Mouse (Mus musculus): Measurements from ENCODE around the gene Col27a1. TPM values are rescaled to one million over a fixed set of nuclear protein-coding genes. Genes with fewer than 3 reads are reported as not detected.

Col27a1 gene
- total RNA-seq, 1 experiment from 2014 or later, result 8.1 TPM

DNA sequence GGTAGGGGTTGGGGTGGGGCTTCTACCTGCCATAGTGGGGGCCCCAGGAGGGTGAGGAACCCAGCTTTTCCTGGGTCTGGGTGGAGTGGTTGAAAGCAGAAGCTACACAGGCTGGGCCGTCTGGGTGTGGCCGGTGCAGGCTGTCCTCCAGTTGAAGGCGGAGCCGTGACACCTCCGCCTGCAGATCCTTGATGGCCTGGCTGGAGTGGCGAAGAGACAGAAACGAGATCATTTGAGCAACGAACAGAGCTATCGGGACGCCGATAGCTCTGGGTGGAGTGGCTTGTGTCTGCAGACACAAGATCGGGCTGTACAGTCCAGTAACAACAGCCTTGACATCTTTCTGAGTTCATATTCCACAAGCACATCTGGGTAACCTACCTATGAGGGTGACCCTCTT lies 160.5 kb downstream of the Col27a1 start:
- no peak for DNase-seq

- no peak for DNase-seq
These were observed 161.6 kb downstream of the Col27a1 start for GRCm38 (mm10) chr4:63375367-63375766.

GRCm38 (mm10) chr4:63377483-63377882 lies 163.7 kb downstream of the Col27a1 start:
- no peak for DNase-seq

DNA sequence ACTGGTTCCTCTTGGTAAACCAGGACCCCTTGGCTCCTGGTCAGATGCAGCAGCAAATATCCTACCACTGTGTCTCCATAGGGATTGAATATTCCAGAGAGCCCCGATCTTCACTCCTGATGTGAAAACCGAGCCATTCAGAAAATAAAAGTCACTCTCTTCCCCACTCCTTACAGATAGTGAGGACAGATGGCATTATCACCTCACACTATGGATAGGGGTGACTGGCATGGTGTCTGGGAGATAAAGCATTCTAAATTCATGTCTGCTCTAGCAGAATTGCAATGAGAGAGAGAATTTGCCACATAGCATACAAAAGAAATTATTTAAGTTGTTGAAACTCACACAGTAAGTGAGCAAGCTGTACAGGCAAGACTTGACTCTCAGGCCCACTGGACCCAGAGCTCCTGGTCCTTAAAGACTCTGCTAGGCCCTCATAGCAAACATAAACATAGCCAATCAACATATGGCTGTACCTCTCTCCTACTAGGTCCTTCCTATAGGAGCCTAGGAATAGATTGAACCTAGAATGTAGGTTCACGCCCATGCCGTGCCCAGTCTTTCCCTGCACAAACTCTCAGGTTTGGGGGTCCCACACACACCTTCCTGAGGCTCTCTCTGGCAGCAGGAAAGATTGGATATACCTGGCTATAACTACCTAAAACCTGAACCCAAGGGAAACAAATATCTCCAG lies 169.0 kb downstream of the Col27a1 start:
- DNase-seq, result no peak

DNA sequence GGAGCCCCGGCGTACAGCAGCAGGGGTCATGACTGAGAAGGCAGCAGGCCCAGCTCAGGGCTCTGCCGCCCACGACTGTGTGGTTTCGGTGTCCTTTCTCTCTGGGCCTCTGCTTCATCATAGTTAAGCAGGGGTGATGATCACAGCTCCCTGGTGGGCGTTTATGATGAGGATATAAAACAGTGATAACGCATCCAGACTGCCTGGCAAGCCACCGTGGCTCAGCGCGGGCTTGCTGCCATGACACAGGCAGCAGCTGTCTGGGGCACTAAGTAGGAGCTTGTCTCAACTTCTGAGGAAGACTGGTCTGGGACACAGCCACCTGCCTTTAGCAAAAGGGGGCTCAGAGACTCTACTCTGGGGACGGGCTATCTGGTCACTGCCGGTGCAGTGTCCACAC lies 169.7 kb downstream of the Col27a1 start:
- DNase-seq, result no peak

- DNase-seq, result no peak
These were observed 170.5 kb downstream of the Col27a1 start for GRCm38 (mm10) chr4:63384262-63384661.

Small RNA genes within 50 kb of the gene (microRNA-seq; reads per million reads assigned to microRNA genes)
- gene Mir455, result 1,323 to 2,838 reads per million in 2 experiments

Other genes with a start within 250 kb of the Col27a1 start
- 6.5 and 7.7 TPM in 2 replicates for gene Zfp618, start 248.4 kb upstream of the Col27a1 start, total RNA-seq (2021)
- 16.0 and 316 TPM in 2 replicates for gene Ambp, start 59.2 kb upstream of the Col27a1 start, total RNA-seq (2021)
- gene Kif12, start 41.9 kb upstream of the Col27a1 start, total RNA-seq (2021), result not detected in 2 replicates
- gene Orm1, start 130.6 kb downstream of the Col27a1 start, total RNA-seq (2021), result 7.2 and 16.7 TPM in 2 replicates
- 6.6 and 8.0 TPM in 2 replicates for gene Orm3, start 142.2 kb downstream of the Col27a1 start, total RNA-seq (2021)
- gene Orm2, start 148.4 kb downstream of the Col27a1 start, total RNA-seq (2021), result 1.1 and 1.9 TPM in 2 replicates
- gene Akna, start 189.3 kb downstream of the Col27a1 start, total RNA-seq (2021), result 4.4 and 16.1 TPM in 2 replicates